Mouse (Mus musculus) ZHBTc4 (cell line): Measurements from ENCODE around the gene Sema6d.

Experiments used
- DNase-seq: peaks from one replicate; pipeline ENCODE4 v3.0.0-alpha.2; 2011; ENCODE audit warnings: low read depth, low spot score

The Sema6d gene

GRCm38 (mm10) chr2:124293601-124294000 is 203.8 kb downstream of the Sema6d start:
- no peak for DNase-seq

GRCm38 (mm10) chr2:124298351-124298750 is 208.6 kb downstream of the Sema6d start:
- DNase-seq = no peak

GRCm38 (mm10) chr2:124298872-124299271 is 209.1 kb downstream of the Sema6d start:
- no peak for DNase-seq

- DNase-seq = no peak
These were observed 218.8 kb downstream of the Sema6d start for GRCm38 (mm10) chr2:124308605-124309004.

- DNase-seq = no peak
These were observed 219.8 kb downstream of the Sema6d start for GRCm38 (mm10) chr2:124309361-124310128.

GRCm38 (mm10) chr2:124322528-124323215 is 232.9 kb downstream of the Sema6d start:
- DNase-seq = no peak

- no peak for DNase-seq
These were observed 234.4 kb downstream of the Sema6d start for GRCm38 (mm10) chr2:124324107-124324724.

- no peak for DNase-seq
These were observed 239.8 kb downstream of the Sema6d start for GRCm38 (mm10) chr2:124329473-124330130.

- DNase-seq = no peak
These were observed 243.1 kb downstream of the Sema6d start for GRCm38 (mm10) chr2:124332890-124333289.

- DNase-seq = peak; percentile 11
These were observed 244.9 kb downstream of the Sema6d start for GRCm38 (mm10) chr2:124334655-124335054.

- DNase-seq = no peak
These were observed 248.5 kb downstream of the Sema6d start for GRCm38 (mm10) chr2:124338296-124338695.

- no peak for DNase-seq
These were observed 264.4 kb downstream of the Sema6d start for GRCm38 (mm10) chr2:124354191-124354590.

GRCm38 (mm10) chr2:124354716-124355115 is 264.9 kb downstream of the Sema6d start:
- DNase-seq = no peak

- no peak for DNase-seq
These were observed 279.5 kb downstream of the Sema6d start for GRCm38 (mm10) chr2:124369291-124369690.

GRCm38 (mm10) chr2:124369991-124370390 is 280.2 kb downstream of the Sema6d start:
- DNase-seq = no peak

GRCm38 (mm10) chr2:124371363-124371762 is 281.6 kb downstream of the Sema6d start:
- DNase-seq = no peak

GRCm38 (mm10) chr2:124385053-124385452 is 295.3 kb downstream of the Sema6d start:
- no peak for DNase-seq

- no peak for DNase-seq
These were observed 296.0 kb downstream of the Sema6d start for GRCm38 (mm10) chr2:124385722-124386121.

GRCm38 (mm10) chr2:124388269-124388668 is 298.5 kb downstream of the Sema6d start:
- peak; percentile 7 for DNase-seq

- no peak for DNase-seq
These were observed 307.0 kb downstream of the Sema6d start for GRCm38 (mm10) chr2:124396733-124397132.

- DNase-seq = no peak
These were observed 307.5 kb downstream of the Sema6d start for GRCm38 (mm10) chr2:124397304-124397703.

- no peak for DNase-seq
These were observed 309.8 kb downstream of the Sema6d start for GRCm38 (mm10) chr2:124399611-124400010.
